Mouse (Mus musculus) limb, embryonic 11.5 days (tissue): ENCODE results near the gene Tmem251. TPM values are rescaled to one million over a fixed set of nuclear protein-coding genes. Genes with fewer than 3 reads are reported as not detected.
A peak's percentile ranks its signal among the peaks of the same experiment; 100 is the strongest.

Experiments used
- ATAC-seq: fragments of 200-750 bp; cut with Nextera tagmentation; 2 replicates; pipeline ENCODE4 v1.8.0; 2017; ENCODE audit warnings: low read depth; ENCODE audit not compliant: insufficient number of reproducible peaks, low FRiP score, low TSS enrichment
- DNase-seq: peaks from one replicate; pipeline ENCODE4 v3.0.0-alpha.2; 2015; ENCODE audit warnings: low spot score
- H3K27ac ChIP-seq: fragments of 300-500 bp; sonication (generic); replicated peaks from 2 replicates; pipeline ENCODE4 v1.5.1; 2014; ENCODE audit warnings: low read depth, mild to moderate bottlenecking, low read length
- H3K27me3 ChIP-seq: fragments of 300-500 bp; sonication (generic); 2 replicates; pipeline ENCODE4 v1.6.1; 2014; ENCODE audit warnings: mild to moderate bottlenecking, low read length, mixed read lengths; ENCODE audit not compliant: control insufficient read depth, insufficient read depth
- H3K36me3 ChIP-seq: fragments of 300-500 bp; sonication (generic); 2 replicates; pipeline ENCODE4 v1.6.1; 2014; ENCODE audit warnings: mild to moderate bottlenecking, low read length, moderate library complexity, mixed read lengths; ENCODE audit not compliant: control insufficient read depth, insufficient read depth
- H3K4me1 ChIP-seq: fragments of 300-500 bp; sonication (generic); 2 replicates; pipeline ENCODE4 v1.6.1; 2014; ENCODE audit warnings: low read length, mixed read lengths; ENCODE audit not compliant: control insufficient read depth, insufficient read depth
- H3K4me2 ChIP-seq: fragments of 300-500 bp; sonication (generic); 2 replicates; pipeline ENCODE4 v1.6.1; 2014; ENCODE audit warnings: low read depth, mild to moderate bottlenecking, moderate library complexity; ENCODE audit not compliant: severe bottlenecking
- H3K4me3 ChIP-seq: fragments of 300-500 bp; sonication (generic); 2 replicates; pipeline ENCODE4 v1.5.1; 2014; ENCODE audit warnings: low read depth, low read length
- H3K9ac ChIP-seq: fragments of 300-500 bp; sonication (generic); 2 replicates; pipeline ENCODE4 v1.6.1; 2014; ENCODE audit warnings: mild to moderate bottlenecking, low read length
- H3K9me3 ChIP-seq: fragments of 300-500 bp; sonication (generic); 2 replicates; pipeline ENCODE4 v1.6.1; 2016; ENCODE audit warnings: low read length; ENCODE audit not compliant: control insufficient read depth
- WGBS: fragments of 180-500 bp; shearing (Covaris S2); extraction: QIAGEN DNeasy Blood & Tissue Kit; methylation state at CpG from one replicate; pipeline ENCODE4 v1.1.7; 2014; 5-methylcytosine and 5-hydroxymethylcytosine counted together
- polyA plus RNA-seq: library from polyadenylated mRNA; unstranded; fragments of >200 nt; fragmentation: Nextera tagmentation; extraction: Ambion mirVana; gene quantifications from 2 replicates; pipeline ENCODE4 v1.2.1, GENCODE M21; 2014

Gene Tmem251
- polyA plus RNA-seq, 1 experiment from 2014 or later, result 9.7 TPM

DNA sequence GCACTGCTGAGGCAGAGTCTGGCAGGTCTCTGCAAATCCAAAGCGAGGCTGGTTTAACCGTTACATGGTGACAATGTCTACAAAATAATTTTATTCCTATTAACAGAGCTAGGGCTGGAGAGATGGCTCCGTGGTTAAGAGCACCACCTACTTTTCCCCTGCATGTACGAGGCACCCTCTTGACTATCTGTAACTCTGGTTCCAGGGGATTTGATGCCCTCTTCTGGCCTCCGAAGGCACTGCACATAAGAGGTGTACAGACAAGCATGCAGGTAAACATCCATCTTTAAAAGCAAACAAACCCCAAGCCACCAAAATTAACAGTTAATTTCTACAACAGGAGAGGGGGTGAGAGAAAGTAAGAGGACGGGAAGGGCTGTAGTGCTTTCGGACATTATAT is 12.7 kb downstream of the Tmem251 start:
- no peaks in the 10 kb centered on the region for H3K9me3 ChIP-seq
- H3K9ac ChIP-seq, result no peak overlapping the region
- peaks cover 6% of the 10 kb centered on the region; the same call in 1 of the 2 replicates for H3K4me1 ChIP-seq
- H3K27me3 ChIP-seq, result no peaks in the 10 kb centered on the region
- DNase-seq (peak; percentile 40), ATAC-seq (no peak)
- H3K27ac ChIP-seq, result no peak overlapping the region
- WGBS, result 84% methylated on average over 7 of the region's 7 CpGs
- H3K4me3 ChIP-seq, result peak overlapping the region; percentile 73
- H3K4me2 ChIP-seq, result peak overlapping the region; percentile 70
- H3K36me3 ChIP-seq, result no peaks in the 10 kb centered on the region

DNA sequence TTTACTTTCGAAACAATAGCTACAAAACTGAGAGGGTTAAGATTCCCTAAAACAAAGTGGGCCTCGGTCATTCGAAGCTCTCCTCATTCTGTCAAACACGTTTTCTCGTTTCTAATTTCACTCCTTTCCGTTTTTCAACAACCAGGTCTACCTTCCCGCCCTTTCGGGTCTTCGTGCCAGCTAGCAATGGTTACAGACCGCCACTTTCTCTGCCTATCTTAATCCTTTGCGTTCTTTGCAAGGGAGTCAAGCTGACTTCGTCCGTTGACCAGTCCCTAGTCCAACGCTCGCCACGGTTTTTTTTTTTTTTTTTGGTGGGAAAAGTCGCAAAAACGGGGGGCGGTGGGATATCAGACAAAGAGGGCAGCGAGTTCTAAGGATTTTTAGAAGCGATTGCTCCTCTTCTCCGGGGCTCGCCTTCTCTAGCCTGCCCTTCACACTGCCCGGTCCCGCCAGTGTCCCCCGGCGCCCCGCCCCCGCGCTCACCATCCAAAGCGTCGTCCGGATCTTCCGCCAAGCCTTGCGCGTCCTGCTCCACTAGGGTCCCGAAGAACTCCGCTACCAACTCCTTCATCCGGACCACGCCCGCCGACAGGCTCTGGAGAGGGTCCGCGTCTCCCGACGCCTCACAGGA is 13.6 kb downstream of the Tmem251 start:
- 2% methylated on average over 46 of the region's 46 CpGs for WGBS
- H3K27ac ChIP-seq, result peak overlapping the region; percentile 63
- no peaks in the 10 kb centered on the region for H3K9me3 ChIP-seq
- H3K9ac ChIP-seq, result peak overlapping the region; percentile 82
- H3K27me3 ChIP-seq, result no peaks in the 10 kb centered on the region
- ATAC-seq (peak; percentile 85), DNase-seq (no peak)
- H3K4me1 ChIP-seq, result peaks cover 6% of the 10 kb centered on the region; the same call in 1 of the 2 replicates
- H3K4me2 ChIP-seq, result peak overlapping the region; percentile 70
- peak overlapping the region; percentile 73 for H3K4me3 ChIP-seq
- no peaks in the 10 kb centered on the region for H3K36me3 ChIP-seq

DNA sequence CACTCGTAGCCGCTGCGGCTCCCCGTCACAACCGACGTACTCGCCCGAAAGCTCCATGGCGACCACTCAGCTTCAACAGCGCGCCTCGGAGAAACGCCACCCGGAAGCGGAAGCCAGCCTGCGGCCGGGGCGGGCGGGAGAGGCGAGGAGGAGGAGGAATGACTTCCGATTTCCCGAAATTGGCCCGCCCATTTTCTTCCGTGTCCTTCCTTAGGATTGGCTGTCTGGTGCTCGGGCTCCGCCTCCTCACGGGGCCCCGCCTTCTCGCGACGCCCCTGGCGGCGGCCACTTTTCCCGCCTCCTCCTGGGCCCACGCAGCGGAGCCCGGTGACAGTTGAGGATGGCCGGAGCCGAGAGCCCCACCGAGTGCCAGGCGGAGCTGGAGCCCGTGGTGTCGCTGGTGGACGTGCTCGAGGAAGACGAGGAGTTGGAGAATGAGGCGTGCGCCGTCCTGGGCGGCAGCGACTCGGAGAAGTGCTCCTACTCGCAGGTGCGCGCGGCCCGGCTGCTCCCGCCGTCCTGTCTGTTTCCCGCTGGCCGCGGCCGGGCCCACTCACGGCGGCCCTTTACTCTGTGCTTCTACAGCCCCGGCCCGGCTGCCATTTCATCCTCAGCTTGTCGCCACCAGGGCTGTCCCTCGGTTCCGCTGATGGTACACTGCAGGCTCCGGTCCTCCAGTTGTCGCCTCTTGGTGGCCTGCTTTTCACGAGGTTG is 14.3 kb downstream of the Tmem251 start, which contains the start of the genes Gm28051, Gon7 and Ubr7:
TSS of gene Gm28051 (minus strand) at position 77 of the 714 bp plus-strand sequence.
TSS of gene Gon7 (minus strand) at position 115 of the 714 bp plus-strand sequence.
TSS of gene Ubr7 (plus strand) at position 279 of the 714 bp plus-strand sequence.
- peak within 1 kb of the TSS; percentile 63 for H3K27ac ChIP-seq
- H3K9ac ChIP-seq, result peak within 1 kb of the TSS; percentile 82
- H3K4me1 ChIP-seq, result peaks cover 6% of the 10 kb centered on the region; the same call in 1 of the 2 replicates
- H3K36me3 ChIP-seq, result no peaks in the 10 kb centered on the region
- H3K27me3 ChIP-seq, result no peaks in the 10 kb centered on the region
- ATAC-seq (peak; percentile 95), DNase-seq (peak; percentile 97)
- under 1% methylated on average over 71 of the region's 73 CpGs for WGBS
- H3K9me3 ChIP-seq, result no peaks in the 10 kb centered on the region
- peak within 1 kb of the TSS; percentile 71 for H3K4me2 ChIP-seq
- H3K4me3 ChIP-seq, result peak within 1 kb of the TSS; percentile 73

DNA sequence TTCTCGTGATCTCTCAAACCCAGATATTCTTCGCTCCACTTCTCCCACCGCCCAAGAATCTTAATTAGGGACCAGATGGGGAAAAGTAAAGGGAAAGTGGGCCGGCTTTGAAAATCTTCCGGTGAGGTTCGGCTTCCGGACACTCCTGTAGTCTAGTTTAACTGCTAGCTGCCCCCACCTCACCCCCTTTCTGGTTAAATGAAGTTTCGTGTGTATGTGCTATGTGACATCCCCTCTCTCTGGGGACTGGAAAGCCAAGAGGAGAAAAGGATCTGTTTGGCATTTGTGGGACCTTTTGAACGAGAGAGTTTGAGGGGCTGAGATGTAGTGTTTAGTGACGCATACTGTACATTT is 14.8 kb downstream of the Tmem251 start, which contains the start of gene Gm20604:
TSS of gene Gm20604 (minus strand) at position 270 of the 354 bp plus-strand sequence.
- DNase-seq, result no peak
- Histone ChIP-seq H3K9me3 (no peaks in the 10 kb centered on the region), H3K36me3 (no peaks in the 10 kb centered on the region), H3K27me3 (no peaks in the 10 kb centered on the region), H3K27ac (peak within 1 kb of the TSS; percentile 63), H3K4me2 (peak within 1 kb of the TSS; percentile 71), H3K4me1 (peaks cover 6% of the 10 kb centered on the region; the same call in 1 of the 2 replicates), H3K9ac (peak within 1 kb of the TSS; percentile 82), H3K4me3 (peak within 1 kb of the TSS; percentile 73)
- ATAC-seq, result no peak
- 1% methylated on average over 10 of the region's 10 CpGs for WGBS

DNA sequence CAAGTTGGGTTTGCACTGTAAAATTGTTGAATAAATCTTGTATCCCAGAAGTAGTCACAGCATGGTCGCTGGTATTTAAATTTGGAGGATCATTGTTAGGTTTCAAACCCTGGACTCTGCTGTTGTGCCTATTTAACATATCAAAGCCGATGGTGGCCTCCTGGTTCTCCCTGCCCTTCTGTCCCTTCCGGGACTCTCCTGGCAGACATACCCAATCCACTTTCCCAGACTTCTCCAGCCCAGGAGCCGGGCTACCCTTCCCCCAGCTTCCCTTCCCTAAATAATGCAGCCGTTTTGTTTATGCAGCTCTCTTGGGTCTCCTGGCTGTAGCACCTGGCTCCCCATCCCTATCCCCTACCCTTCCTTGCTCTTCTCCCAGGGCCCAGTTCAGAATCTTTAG is 15.4 kb downstream of the Tmem251 start:
- H3K36me3 ChIP-seq, result peaks cover 2% of the 10 kb centered on the region; the same call in 1 of the 2 replicates
- H3K4me2 ChIP-seq, result peak overlapping the region; percentile 71
- H3K27me3 ChIP-seq, result no peaks in the 10 kb centered on the region
- H3K9ac ChIP-seq, result peak overlapping the region; percentile 73
- peaks cover 6% of the 10 kb centered on the region; the same call in 1 of the 2 replicates for H3K4me1 ChIP-seq
- DNase-seq, result no peak
- H3K4me3 ChIP-seq, result peak overlapping the region; percentile 73
- WGBS, result 2% methylated on average over 5 of the region's 5 CpGs
- ATAC-seq, result no peak
- H3K27ac ChIP-seq, result no peak overlapping the region
- no peaks in the 10 kb centered on the region for H3K9me3 ChIP-seq

DNA sequence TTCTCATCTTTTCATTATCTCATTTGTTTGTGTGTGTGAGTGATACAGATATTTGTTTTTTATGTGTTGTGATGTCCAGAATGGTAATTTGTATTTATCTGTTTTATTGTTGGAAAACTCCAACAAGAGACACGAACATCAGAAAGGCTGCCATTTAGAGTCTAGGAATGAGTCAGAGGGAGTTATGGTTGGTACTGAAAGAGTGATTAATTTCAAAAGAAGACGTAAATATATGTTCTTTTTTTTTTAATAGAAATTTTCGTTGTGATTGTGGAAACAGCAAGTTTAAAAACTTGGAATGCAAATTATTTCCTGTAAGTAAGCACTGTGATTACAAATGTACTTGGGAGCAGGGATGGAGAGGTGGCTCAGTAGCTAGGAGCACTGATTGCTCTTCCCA is 18.1 kb downstream of the Tmem251 start:
- DNase-seq (no peak), ATAC-seq (no peak)
- 89% methylated on average over 3 of the region's 3 CpGs for WGBS
- Histone ChIP-seq H3K4me1 (peaks cover 6% of the 10 kb centered on the region; the same call in 1 of the 2 replicates), H3K36me3 (peaks cover 2% of the 10 kb centered on the region; the same call in 1 of the 2 replicates), H3K4me3 (no peak overlapping the region), H3K9ac (no peak overlapping the region), H3K4me2 (no peak overlapping the region), H3K9me3 (no peaks in the 10 kb centered on the region), H3K27ac (no peak overlapping the region), H3K27me3 (no peaks in the 10 kb centered on the region)

DNA sequence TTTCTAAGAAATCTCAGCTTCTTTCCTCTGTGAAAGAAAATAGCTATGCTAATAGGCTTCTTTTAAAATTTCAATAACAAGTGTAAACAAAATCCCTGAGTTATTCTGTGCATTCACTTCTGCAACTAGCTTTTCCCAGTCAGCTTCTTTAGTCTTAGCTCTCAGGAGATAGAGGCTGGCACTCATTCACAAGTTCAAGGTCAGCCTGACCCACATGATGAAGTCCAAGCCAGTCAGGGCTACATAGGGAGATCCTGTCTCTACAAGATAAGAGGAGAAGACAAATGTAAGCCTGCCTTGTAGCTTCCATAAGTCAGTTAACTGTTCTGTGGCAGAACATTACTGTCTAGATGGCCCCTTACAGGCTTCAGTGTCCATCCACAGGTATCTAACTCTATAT is 20.1 kb downstream of the Tmem251 start:
- Histone ChIP-seq H3K4me3 (no peak overlapping the region), H3K4me1 (peaks cover 6% of the 10 kb centered on the region; the same call in 1 of the 2 replicates), H3K36me3 (peaks cover 2% of the 10 kb centered on the region; the same call in 1 of the 2 replicates), H3K9me3 (no peaks in the 10 kb centered on the region), H3K27me3 (no peaks in the 10 kb centered on the region), H3K9ac (no peak overlapping the region), H3K4me2 (no peak overlapping the region), H3K27ac (no peak overlapping the region)
- ATAC-seq, result no peak
- no peak for DNase-seq

DNA sequence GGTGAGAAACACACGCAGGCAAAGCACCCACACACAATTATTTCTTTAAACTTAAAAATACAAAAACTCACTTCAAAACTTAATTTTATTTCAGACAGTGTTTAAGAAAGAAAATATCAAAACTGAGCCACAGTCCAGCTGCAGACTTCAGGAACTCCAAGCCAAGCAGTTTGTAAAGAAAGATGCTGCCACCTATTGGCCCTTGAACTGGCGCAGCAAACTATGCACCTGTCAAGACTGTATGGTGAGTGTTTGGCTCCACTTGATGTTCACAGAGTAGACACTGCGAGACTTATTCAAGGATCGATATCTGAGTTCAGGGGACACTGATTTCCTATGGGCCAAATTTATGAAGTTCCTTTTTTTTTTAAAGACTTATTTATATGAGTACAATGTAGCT is 25.4 kb downstream of the Tmem251 start:
- 94% methylated on average over 4 of the region's 4 CpGs for WGBS
- Histone ChIP-seq H3K27ac (no peak overlapping the region), H3K36me3 (peaks cover 19% of the 10 kb centered on the region), H3K4me1 (no peaks in the 10 kb centered on the region), H3K4me3 (no peak overlapping the region), H3K27me3 (no peaks in the 10 kb centered on the region), H3K9me3 (no peaks in the 10 kb centered on the region), H3K9ac (no peak overlapping the region), H3K4me2 (no peak overlapping the region)
- ATAC-seq, result no peak
- no peak for DNase-seq
